Mouse (Mus musculus) lung, postnatal 10 days (tissue): ENCODE results near the gene Qk.

ENCODE experiments used
- DNase-seq: peaks from one replicate; pipeline ENCODE4 v3.0.0; 2021

Gene Qk

DNA sequence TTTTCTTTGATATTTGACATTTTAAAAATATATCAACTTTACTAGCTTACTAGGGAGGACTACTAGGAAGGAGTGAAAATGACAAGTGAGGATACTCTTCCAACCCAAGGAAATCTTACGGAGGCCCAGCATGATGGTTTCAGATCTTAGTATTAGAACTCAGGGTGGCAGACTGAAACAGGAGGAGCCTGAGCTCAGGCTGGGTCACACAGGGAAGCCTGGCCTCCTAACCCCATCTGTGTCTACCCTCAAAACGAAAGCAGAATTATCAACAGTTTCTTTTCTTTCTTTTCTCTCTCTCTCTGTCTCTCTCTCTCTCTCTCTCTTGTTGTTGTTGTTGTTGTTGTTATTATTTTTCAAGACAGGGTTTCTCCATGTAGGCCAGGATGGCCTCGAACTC is 87.2 kb downstream of the Qk start:
- DNase-seq, result no peak

DNA sequence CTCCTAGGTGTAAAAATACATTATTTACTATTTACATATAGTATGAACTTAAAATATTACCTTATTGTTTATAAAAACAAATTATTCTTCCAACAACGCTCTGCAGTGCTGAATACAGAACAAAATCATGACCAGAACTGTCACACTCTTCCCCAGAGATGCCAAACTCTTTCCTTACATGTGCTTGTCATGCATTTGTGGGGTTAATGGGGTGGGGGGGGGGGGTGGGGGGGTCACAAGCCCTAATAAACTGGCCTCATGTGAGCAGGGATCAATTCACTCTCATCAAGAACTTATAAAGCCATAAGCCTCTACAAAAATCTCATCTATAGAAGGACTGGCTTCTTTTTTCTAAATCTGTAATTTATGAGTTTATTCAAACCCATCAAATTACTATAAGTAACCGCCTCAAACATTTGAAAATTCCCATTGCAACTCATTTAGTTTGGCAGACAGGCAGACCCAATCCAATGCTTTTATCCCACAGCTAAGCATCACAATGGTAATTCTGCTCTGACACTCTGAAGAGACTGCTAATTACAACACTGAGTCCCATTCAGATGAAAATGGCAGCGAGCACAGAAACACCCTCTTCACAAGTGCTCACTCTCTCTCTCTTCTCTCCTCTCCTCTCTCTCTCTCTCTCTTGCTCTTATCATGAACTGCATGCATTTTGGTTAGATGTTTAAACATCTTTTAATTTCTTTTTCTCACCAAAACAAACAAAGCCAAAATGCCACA is 91.7 kb downstream of the Qk start:
- no peak for DNase-seq

DNA sequence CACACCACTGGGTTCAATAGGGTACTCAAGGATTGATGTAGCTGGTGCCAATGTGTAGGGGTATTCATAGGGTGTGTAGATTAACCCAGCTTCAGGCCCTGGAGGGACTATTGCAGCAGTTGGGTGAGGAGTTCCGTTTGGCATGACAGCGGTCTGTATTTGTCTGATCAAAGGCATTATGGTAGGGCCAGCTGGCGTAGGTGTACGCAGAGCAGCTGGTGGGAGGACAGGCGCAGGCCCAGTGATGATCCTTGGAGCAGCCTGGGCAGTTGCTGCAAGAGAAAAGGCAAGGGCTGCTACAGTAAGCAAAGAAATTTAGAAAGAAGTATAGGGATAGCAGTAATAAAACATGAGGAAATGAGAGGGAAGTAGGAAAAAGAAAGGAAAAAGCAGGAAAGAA is 103.5 kb downstream of the Qk start:
- no peak for DNase-seq

DNA sequence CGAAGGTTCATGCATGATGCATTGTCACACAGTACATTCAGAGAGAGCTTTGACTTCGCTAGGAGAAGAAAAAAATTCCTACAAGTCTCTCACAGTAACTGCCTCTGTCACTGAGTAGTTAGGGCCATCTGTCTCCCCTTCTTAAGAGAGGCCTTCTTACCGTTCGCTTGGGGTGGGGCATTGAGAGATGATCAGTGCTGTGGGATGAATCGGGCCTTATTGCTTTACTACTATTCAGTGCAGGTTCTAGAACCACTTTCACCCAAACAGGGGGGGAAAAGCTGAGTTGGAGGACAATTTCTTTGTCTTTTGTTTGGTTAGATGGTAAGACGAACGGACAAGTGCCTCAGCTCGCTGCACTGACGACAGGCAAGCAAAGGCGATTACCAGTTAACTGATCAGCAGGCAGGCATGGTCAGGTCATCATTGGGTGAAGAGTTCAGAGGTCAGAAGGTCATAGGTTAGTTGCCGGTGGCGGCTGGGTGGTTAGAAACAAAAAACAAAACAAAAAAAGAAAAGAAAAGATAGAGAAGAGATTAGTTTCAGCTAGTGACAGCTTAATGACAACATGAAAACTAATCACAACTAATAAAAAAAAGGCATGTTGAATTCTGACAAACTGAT is 110.4 kb downstream of the Qk start:
- DNase-seq, result no peak

DNA sequence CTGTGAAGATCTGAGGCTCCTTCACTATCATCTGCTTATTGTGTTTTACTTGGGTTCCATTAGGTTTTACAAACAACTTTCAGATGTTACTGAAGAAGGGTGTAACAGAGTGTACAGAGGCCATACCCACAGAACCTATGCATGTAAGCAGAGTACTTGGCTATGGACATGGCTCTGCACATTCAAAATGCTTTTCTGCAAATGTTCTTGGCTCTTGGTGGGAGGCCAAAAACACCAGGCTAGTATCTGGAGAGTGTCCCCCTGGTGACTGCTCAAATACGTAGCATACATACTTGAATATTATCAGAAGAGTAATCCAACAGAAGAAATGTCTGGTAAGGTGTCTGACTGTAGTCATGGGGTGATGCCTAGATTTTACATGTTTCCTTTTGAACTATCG is 121.0 kb downstream of the Qk start:
- peak; percentile 43 for DNase-seq

DNA sequence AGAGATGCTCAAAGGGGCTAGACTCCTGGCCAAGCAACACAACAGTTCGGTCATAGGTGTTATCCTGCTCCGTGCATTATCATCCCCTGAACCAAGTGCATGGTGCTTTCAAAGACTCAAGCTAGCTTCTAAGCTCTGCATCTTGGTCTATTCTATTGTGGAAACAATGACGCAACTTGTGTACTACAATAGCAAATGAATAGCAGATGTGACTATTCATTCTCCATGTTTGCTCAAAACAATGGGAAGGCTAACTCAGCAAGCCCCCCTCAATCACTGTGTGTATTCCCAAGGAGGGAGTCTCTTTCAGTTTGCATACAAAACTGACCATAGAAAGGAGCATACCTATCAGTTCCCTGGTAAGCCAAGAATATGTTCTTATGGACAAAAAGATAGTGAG is 121.4 kb downstream of the Qk start:
- no peak for DNase-seq

DNA sequence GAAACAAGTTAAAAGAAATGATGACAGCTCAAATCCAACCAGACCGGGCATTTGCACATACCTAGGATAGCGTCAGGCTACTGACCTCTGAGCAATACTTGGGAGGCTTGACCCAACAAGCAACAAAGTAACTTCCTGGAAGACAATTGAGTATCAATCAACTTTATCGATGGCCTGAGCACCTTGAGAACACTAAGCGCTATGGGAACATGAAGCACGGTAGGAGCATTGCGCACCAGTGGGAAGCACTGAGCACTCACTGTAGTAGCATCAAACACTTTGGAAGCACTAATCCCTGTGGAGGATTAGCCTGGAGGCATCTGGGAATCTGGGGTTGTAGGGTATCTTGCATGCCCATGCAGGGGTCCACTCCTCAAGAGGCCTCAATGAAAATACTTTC is 124.0 kb downstream of the Qk start:
- DNase-seq, result no peak

DNA sequence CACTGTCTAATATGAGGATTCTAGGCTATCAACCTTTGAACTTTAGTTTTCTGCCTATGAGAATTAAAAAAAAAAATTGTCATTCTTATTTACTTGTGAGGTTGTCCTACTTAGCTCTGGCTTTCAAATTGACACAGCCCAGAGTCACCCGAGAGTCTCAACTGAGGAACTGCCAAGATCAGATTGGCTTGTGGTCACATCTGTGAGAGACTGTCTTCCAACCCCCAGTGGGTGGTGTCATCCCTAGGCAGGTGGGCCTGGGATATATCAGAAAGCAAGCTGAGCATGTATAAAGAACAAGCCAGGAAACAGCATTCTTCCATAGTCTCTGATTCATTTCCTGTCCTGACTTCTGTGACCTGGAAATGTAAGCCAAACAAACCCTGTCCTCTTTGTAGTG is 128.8 kb downstream of the Qk start:
- no peak for DNase-seq

DNA sequence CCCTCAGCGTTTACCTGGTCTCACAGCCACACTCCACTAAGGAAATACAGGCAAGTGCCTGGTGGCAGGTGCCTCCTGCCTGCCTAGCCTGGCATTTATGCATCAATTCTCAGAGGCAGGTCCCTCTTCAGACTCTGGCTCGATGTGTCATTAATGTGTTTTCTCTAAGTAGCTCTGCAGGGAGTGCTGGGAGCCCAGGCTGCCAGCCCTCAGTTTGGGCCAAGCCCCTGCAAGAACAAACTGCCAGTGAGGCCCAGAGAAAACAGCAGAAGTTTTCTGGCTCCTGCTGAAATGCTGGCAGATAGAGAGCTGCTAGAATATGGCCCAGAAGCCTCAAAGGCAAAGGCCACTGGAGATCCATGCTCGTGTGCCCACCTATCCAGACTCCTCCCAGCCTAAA is 131.2 kb downstream of the Qk start:
- no peak for DNase-seq

DNA sequence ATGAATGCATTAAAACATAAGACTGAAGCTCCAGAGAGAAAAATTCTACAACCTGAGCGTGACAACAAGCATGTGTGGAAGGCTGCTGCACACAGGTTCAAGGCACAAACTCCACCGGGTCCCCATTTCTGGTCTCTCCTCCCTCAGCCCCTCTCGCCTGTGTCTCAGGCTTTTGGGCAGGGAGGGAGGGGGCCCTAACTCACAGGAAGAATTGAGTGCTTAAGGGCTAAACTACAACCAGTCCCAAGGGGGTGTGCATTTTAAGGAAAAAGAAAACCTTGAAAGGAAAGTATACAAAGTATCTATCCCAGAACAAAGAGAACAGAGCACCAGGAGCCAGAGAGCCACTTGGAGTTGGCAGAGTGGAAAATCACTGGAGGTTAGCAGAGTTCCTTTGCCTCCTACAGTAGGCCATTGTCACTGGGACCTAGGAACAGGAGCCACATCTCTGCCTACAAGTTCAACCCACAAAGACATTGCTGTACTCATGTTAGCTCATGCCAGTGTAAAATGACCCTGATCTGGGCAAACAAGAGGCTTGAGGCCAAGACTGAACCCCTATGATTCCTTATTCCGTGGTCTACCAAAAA is 132.1 kb downstream of the Qk start:
- no peak for DNase-seq

DNA sequence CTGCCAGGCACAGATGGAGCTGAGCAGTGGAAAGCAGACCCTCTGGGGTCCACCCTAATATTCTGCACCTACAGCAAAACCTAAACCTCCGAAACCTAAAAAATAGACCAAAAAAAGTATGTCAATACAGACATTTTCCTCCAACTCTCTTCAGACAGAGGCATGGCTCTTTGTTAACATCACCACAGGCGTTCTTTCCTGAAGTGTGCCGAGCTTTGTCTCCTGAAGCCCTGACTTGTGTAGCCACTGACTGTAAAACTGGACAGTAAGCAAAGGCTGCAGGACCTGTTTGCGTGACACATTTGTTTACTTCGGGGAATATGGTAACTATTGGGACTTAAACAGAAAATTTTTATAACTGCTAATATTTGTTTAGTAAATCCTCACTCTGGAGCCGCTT is 137.9 kb downstream of the Qk start:
- no peak for DNase-seq

DNA sequence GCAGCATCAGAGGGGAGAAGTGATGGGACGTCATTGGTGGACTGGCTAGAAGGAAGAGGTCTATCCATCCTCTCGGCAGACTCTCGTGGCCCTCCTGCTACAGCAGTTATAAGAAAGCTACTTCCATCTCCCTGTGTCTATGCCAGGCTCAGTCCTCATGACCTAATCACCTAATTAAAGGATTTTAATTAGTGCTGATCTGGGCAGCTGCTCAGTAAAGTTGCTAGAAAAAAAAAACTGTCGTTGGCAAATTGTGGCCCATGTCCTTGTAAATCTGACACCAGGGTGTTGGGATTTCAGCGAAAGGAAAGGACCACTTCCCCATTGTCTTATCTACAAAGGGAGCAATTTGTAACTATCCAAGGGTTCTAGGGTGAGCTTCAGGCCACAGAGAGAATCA is 142.6 kb downstream of the Qk start:
- no peak for DNase-seq

DNA sequence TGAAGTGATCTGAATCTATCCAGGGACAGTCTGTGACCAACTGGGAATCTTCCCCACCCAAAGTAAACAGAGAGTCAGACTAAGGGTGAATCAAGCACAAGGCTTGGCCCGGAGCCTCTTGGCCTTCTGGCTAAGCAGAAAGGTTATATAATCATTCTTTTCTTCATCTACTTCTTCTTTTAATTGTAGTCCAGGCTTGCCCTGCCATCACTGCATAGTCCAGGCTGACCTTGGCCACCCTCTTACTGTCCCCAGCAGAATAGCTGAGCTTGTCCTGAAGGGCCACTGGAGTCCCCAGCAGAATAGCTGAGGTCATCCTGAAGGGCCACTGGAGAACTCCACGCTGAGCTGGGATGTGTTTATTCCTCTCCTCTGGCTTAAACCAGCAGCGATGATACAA is 158.4 kb downstream of the Qk start:
- DNase-seq, result no peak

DNA sequence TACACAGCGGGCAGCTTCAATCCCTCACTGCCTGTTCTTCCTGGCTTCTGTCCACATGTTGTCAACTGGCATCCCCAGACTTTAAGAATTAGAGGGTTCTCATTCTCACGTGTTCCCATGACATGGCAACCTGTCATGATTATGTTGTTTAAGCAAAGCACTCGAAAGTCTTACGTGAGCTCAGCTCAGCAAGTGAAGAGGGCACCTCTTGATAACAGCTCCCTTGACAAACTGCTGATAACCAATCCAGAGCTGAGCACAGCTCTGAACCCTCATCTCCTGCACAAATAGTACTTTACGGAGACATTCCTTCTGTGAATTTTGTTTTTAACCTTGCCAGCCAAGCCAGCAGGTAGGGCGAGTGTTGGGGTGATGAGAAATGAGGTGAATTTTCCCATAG is 159.2 kb downstream of the Qk start:
- DNase-seq, result no peak

DNA sequence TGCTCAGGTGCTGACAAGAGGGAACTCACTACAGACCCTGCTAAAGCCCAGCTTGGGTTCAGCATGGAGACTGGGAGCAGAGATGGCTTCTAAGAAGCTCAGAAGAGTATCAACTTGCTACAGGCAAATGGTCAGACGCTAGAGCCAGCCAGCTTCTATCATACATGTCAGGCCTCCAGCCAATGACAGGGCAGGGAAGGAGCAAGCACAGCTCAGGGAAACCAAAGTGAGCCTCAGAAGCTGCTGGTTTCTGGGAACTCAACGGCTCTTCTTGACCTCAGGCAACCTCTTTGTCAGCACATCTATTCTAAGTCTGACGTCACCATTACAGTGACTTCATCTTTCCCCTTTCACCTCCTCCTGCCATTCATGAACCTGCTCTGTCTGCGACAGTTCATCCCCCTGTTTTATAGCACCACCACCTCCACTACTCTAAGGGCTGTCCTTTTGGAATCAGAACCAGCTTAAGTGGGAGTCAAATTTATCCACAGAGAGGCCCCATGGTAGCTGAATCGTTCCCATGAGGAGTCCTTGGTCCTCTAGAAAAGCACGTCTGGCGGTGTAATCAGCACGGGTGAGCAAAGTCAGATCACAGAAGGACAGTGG is 166.7 kb downstream of the Qk start:
- DNase-seq, result no peak
